Mouse (Mus musculus) neural tube, embryonic 11.5 days (tissue): Measurements from ENCODE around the gene Eml2. TPM values are rescaled to one million over a fixed set of nuclear protein-coding genes. Genes with fewer than 3 reads are reported as not detected.
A peak's percentile ranks its signal among the peaks of the same experiment; 100 is the strongest.

ENCODE experiments used
- ATAC-seq: fragments of 200-750 bp; cut with Nextera tagmentation; 2 replicates; pipeline ENCODE4 v1.8.0; 2017; ENCODE audit warnings: moderate number of reproducible peaks, mild to moderate bottlenecking, moderate TSS enrichment, moderate library complexity; ENCODE audit not compliant: insufficient read depth, low FRiP score, low TSS enrichment
- DNase-seq: peaks from one replicate; pipeline ENCODE4 v3.0.0-alpha.2; 2015; ENCODE audit warnings: low spot score
- H3K27ac ChIP-seq: fragments of 300-500 bp; sonication (generic); 2 replicates; pipeline ENCODE4 v1.5.1; 2014; ENCODE audit warnings: low read depth, mild to moderate bottlenecking, low read length
- H3K27me3 ChIP-seq: fragments of 300-500 bp; sonication (generic); 2 replicates; pipeline ENCODE4 v1.6.1; 2014; ENCODE audit warnings: mild to moderate bottlenecking, low read length, mixed read lengths; ENCODE audit not compliant: control insufficient read depth, insufficient read depth
- H3K36me3 ChIP-seq: fragments of 300-500 bp; sonication (generic); 2 replicates; pipeline ENCODE4 v1.6.1; 2014; ENCODE audit warnings: mild to moderate bottlenecking, low read length, moderate library complexity, mixed read lengths; ENCODE audit not compliant: control insufficient read depth, insufficient read depth
- H3K4me1 ChIP-seq: fragments of 300-500 bp; sonication (generic); 2 replicates; pipeline ENCODE4 v1.6.1; 2014; ENCODE audit warnings: low read length, mixed read lengths; ENCODE audit not compliant: control insufficient read depth, insufficient read depth
- H3K4me2 ChIP-seq: fragments of 300-500 bp; sonication (generic); 2 replicates; pipeline ENCODE4 v1.6.1; 2014; ENCODE audit warnings: low read depth, mild to moderate bottlenecking, moderate library complexity
- H3K4me3 ChIP-seq: fragments of 300-500 bp; sonication (generic); 2 replicates; pipeline ENCODE4 v1.5.1; 2014; ENCODE audit warnings: low read depth, low read length
- H3K9ac ChIP-seq: fragments of 300-500 bp; sonication (generic); 2 replicates; pipeline ENCODE4 v1.6.1; 2014; ENCODE audit warnings: mild to moderate bottlenecking, low read length
- H3K9me3 ChIP-seq: fragments of 300-500 bp; sonication (generic); 2 replicates; pipeline ENCODE4 v1.6.1; 2016; ENCODE audit warnings: low read length; ENCODE audit not compliant: control insufficient read depth
- WGBS: fragments of 180-500 bp; shearing (Covaris S2); extraction: QIAGEN DNeasy Blood & Tissue Kit; methylation state at CpG from one replicate; pipeline ENCODE4 v1.1.7; 2014; 5-methylcytosine and 5-hydroxymethylcytosine counted together
- polyA plus RNA-seq: library from polyadenylated mRNA; unstranded; fragments of >200 nt; fragmentation: Nextera tagmentation; extraction: Ambion mirVana; gene quantifications from 2 replicates; pipeline ENCODE4 v1.2.1, GENCODE M21; 2014

Gene Eml2
- polyA plus RNA-seq, result 1.3 and 2.0 TPM in 2 replicates

DNA sequence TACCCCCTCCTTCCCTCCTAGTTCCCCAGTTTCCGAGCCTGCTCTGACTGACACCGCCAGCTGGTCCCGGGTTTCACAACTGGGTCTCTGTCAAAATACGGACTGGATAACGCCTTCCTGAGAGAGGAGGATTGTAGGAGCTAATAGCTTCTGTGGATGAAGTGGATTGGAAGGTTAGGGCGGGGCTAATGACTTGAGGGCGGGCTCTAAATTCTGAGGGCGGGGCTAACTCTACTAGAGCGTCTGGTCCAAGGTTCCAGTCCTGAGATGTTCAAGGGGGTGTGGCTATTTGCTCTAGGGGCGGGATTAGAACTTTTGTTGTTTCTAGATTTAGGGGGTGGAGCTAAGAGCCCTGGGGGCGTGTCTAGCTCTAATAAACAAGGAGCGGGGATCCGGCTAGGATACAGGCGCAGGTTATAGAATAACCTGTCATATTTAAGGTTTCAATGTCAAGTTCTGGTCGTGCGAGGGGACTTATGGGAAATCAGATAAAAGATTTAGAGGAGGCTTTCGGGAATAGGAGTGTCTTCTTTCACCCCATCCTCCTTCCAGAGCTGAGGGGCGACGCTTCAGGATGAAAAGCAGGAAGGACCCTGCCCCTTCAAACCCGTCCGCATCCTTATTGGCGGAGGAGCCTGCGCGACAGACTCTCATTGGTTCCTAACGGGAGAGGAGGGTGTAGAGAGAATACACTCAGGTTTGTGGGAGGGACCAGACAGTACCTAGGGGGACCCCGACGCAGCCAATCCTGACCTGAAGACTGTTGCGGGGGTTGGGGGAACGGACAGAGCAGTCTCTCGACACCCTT is at the start of gene Eml2:
Gene Eml2 (plus strand): TSS at position 714 of the 808 bp plus-strand sequence.
- ATAC-seq, result peak; percentile 87

DNA sequence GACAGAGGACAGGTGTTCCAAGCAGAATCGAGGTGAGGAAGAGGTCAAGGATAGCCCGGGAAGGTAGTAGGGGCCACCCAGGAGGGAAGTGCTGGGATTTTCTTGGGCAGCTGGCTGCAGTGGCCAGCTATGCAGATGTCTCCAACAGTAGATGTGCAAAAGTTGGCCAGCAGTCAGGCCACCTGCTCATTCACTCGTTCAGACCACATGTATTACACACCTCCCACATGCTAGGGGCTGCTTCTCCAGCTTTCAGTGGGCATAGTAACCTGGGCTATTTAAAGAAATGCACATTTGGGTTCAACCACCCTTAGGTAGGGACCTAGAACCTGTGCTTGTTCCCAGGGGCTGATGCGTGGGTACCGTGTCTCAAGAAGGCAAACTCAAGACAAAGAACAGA is 48.5 kb upstream of the Eml2 start:
- H3K27ac ChIP-seq, result no peak overlapping the region
- DNase-seq (no peak), ATAC-seq (no peak)
- H3K9ac ChIP-seq, result no peak overlapping the region
- H3K27me3 ChIP-seq, result no peaks in the 10 kb centered on the region
- 0 out of 2 replicates have a peak, but pooled peaks cover 2% of the 10 kb centered on the region for H3K36me3 ChIP-seq
- H3K4me1 ChIP-seq, result 0 out of 2 replicates have a peak, but pooled peaks cover 3% of the 10 kb centered on the region
- WGBS, result 91% methylated on average over 5 of the region's 5 CpGs
- no peak overlapping the region for H3K4me3 ChIP-seq
- H3K4me2 ChIP-seq, result no peak overlapping the region
- H3K9me3 ChIP-seq, result no peaks in the 10 kb centered on the region

More for the DNA sequence above, at the start of gene Eml2:
- WGBS, result under 1% methylated on average over 30 of the region's 30 CpGs
- DNase-seq, result peak; percentile 73
- Histone ChIP-seq H3K9me3 (no peaks in the 10 kb centered on the region), H3K36me3 (no peaks in the 10 kb centered on the region), H3K4me2 (peak within 1 kb of the TSS; percentile 57), H3K27ac (no peak within 1 kb of the TSS), H3K4me1 (0 out of 2 replicates have a peak, but pooled peaks cover 2% of the 10 kb centered on the region), H3K9ac (peak within 1 kb of the TSS; percentile 54), H3K27me3 (peaks cover 48% of the 10 kb centered on the region), H3K4me3 (peak within 1 kb of the TSS; percentile 35)

DNA sequence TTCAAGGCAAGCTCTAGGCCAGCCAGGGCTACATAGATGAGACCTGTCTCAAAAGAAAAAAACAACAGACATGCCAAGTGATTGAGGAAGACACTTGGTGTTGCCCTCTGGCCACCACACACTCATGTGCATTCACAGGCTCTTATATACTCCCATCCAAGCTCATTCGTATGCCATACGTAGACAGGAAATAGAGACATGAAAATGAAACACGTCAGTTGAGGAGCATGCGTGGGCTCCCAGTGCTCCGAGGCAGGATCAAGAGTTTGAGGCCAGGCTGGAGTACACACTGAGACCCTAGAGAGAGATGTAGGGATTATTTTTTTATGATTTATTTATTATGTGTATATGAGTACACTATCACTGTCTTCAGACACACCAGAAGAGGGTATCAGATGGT is 46.8 kb upstream of the Eml2 start:
- Histone ChIP-seq H3K9ac (no peak overlapping the region), H3K27me3 (no peaks in the 10 kb centered on the region), H3K4me3 (no peak overlapping the region), H3K36me3 (0 out of 2 replicates have a peak, but pooled peaks cover 2% of the 10 kb centered on the region), H3K27ac (no peak overlapping the region), H3K4me1 (0 out of 2 replicates have a peak, but pooled peaks cover 3% of the 10 kb centered on the region), H3K9me3 (no peaks in the 10 kb centered on the region), H3K4me2 (no peak overlapping the region)
- 96% methylated on average over 5 of the region's 5 CpGs for WGBS
- no peak for ATAC-seq
- DNase-seq, result no peak

DNA sequence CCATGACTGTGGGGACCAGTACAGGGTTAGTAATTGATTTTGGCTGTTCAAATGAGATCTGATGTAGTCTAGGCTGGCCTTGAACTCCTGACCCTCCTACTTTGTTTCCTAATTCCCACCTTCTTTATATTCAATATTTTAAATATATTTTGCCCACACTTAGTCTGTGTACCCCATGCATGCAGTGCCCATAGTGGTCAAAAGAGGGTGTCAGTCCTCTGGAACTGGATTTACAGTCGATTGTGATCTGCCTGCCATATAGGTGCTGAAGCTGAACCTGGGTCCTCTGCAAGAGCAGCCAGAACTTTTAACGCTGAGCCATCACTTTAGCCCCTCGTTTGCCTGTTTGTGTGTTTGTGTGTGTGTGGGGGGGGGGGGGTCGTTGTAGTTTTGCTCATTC is 45.6 kb upstream of the Eml2 start:
- peak overlapping the region; percentile 57 for H3K4me2 ChIP-seq
- no peak overlapping the region; the same call in none of the 2 replicates for H3K9ac ChIP-seq
- H3K36me3 ChIP-seq, result 0 out of 2 replicates have a peak, but pooled peaks cover 2% of the 10 kb centered on the region
- peak overlapping the region; percentile 77 for H3K27ac ChIP-seq
- no peak for ATAC-seq
- no peaks in the 10 kb centered on the region for H3K9me3 ChIP-seq
- 0 out of 2 replicates have a peak, but pooled peaks cover 3% of the 10 kb centered on the region for H3K4me1 ChIP-seq
- WGBS, result 36% methylated on average over 4 of the region's 4 CpGs
- H3K27me3 ChIP-seq, result no peaks in the 10 kb centered on the region
- DNase-seq, result no peak
- peak overlapping the region; percentile 27; the same call in 1 of the 2 replicates for H3K4me3 ChIP-seq

GRCm38 (mm10) chr7:19131324-19131848 is 44.8 kb upstream of the Eml2 start:
- peak; percentile 98 for ATAC-seq
- 0 out of 2 replicates have a peak, but pooled peaks cover 3% of the 10 kb centered on the region for H3K4me1 ChIP-seq
- peaks cover 5% of the 10 kb centered on the region; the same call in 1 of the 2 replicates for H3K36me3 ChIP-seq
- H3K4me3 ChIP-seq, result peak overlapping the region; percentile 33
- peak overlapping the region; percentile 52 for H3K9ac ChIP-seq
- WGBS, result under 1% methylated on average over 39 of the region's 39 CpGs
- DNase-seq, result peak; percentile 99
- H3K4me2 ChIP-seq, result peak overlapping the region; percentile 57
- H3K27me3 ChIP-seq, result no peaks in the 10 kb centered on the region
- H3K9me3 ChIP-seq, result no peaks in the 10 kb centered on the region
- peak overlapping the region; percentile 77 for H3K27ac ChIP-seq

- no peak overlapping the region for H3K9ac ChIP-seq
- 96% methylated on average over 13 of the region's 13 CpGs for WGBS
- no peak overlapping the region for H3K4me2 ChIP-seq
- ATAC-seq (no peak), DNase-seq (no peak)
- no peak overlapping the region for H3K27ac ChIP-seq
- no peaks in the 10 kb centered on the region for H3K27me3 ChIP-seq
- H3K36me3 ChIP-seq, result peaks cover 12% of the 10 kb centered on the region
- H3K4me3 ChIP-seq, result no peak overlapping the region
- H3K9me3 ChIP-seq, result no peaks in the 10 kb centered on the region
- 0 out of 2 replicates have a peak, but pooled peaks cover 3% of the 10 kb centered on the region for H3K4me1 ChIP-seq
Measured at GRCm38 (mm10) chr7:19136168-19136567, 40.1 kb upstream of the Eml2 start.

DNA sequence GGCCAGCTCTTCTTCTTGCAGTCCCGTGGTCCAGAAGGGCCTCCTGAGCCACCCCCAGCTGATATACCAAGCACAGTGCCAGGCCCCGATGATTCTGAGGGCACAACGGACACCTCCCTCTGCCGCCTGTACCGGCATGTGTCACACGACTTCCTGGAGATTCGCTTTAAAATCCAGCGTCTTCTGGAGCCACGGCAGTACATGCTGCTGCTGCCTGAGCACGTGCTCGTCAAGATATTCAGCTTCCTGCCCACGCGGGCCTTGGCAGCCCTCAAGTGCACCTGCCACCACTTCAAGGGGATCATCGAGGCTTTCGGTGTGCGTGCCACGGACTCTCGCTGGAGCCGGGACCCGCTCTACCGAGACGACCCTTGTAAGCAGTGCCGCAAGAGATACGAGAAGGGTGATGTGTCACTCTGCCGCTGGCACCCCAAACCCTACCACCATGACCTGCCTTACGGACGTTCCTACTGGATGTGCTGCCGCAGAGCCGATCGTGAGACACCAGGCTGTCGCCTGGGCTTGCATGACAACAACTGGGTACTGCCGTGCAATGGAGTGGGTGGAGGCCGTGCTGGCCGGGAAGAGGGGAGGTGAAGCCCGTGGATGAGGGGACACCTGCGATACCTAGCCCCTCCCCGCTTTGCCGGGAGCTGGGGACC is 39.4 kb upstream of the Eml2 start:
- WGBS, result 95% methylated on average over 38 of the region's 38 CpGs
- Histone ChIP-seq H3K27me3 (no peaks in the 10 kb centered on the region), H3K9ac (no peak overlapping the region), H3K36me3 (peaks cover 12% of the 10 kb centered on the region), H3K27ac (no peak overlapping the region), H3K4me2 (no peak overlapping the region), H3K4me1 (0 out of 2 replicates have a peak, but pooled peaks cover 3% of the 10 kb centered on the region), H3K9me3 (no peaks in the 10 kb centered on the region), H3K4me3 (no peak overlapping the region)
- DNase-seq (no peak), ATAC-seq (no peak)

DNA sequence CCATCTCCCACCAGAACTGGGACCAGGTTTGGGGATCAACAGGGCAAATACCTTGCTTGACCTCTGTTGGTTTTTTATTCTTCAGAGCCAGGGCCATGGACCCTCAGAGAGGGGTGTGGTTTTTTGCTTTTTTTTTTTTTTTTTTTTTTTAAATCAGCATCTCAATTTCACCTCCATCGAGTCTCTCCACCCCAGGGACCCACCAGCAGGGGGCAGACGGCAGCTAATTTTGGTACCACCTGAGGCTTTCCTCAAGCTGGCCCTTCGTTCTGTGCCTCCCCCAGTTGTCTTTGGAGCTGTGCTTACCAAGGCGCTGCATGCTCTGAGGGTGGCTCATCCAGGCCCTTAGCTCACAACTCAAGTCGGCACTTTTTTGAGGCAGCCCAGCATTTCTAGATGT is 38.8 kb upstream of the Eml2 start:
- WGBS, result 65% methylated on average over 5 of the region's 5 CpGs

More for the DNA sequence above, 38.8 kb upstream of the Eml2 start:
- no peak overlapping the region for H3K4me2 ChIP-seq
- H3K9ac ChIP-seq, result no peak overlapping the region
- H3K4me3 ChIP-seq, result no peak overlapping the region
- DNase-seq (peak; percentile 44), ATAC-seq (no peak)
- no peak overlapping the region for H3K27ac ChIP-seq
- H3K36me3 ChIP-seq, result peaks cover 12% of the 10 kb centered on the region
- no peaks in the 10 kb centered on the region for H3K4me1 ChIP-seq
- H3K27me3 ChIP-seq, result no peaks in the 10 kb centered on the region
- no peaks in the 10 kb centered on the region for H3K9me3 ChIP-seq
